Mouse (Mus musculus) skeletal muscle tissue, adult 2 months (tissue): Measurements from ENCODE around the gene Eif4h.

ENCODE experiments used
- DNase-seq: peaks from one replicate; pipeline ENCODE4 v3.0.0-alpha.2; 2012; ENCODE audit warnings: low read depth, low spot score

Gene Eif4h

GRCm38 (mm10) chr5:134609916-134610643, 29.2 kb downstream of the Eif4h start:
- DNase-seq: no peak

GRCm38 (mm10) chr5:134607121-134607520, 32.2 kb downstream of the Eif4h start:
- DNase-seq: peak; percentile 30

- no peak for DNase-seq
Measured at GRCm38 (mm10) chr5:134606314-134606713, 33.0 kb downstream of the Eif4h start.

- no peak for DNase-seq
Measured at GRCm38 (mm10) chr5:134604376-134604775, 34.9 kb downstream of the Eif4h start.

- DNase-seq: no peak
Measured at GRCm38 (mm10) chr5:134597711-134598110, 41.6 kb downstream of the Eif4h start.

GRCm38 (mm10) chr5:134593093-134593492, 46.2 kb downstream of the Eif4h start:
- DNase-seq: no peak

- no peak for DNase-seq
Measured at GRCm38 (mm10) chr5:134592026-134592581, 47.2 kb downstream of the Eif4h start.

- no peak for DNase-seq
Measured at GRCm38 (mm10) chr5:134589900-134590299, 49.4 kb downstream of the Eif4h start.

- no peak for DNase-seq
Measured at GRCm38 (mm10) chr5:134584798-134585197, 54.5 kb downstream of the Eif4h start.

- DNase-seq: no peak
Measured at GRCm38 (mm10) chr5:134583884-134584213, 55.4 kb downstream of the Eif4h start.

GRCm38 (mm10) chr5:134583006-134583883, 56.0 kb downstream of the Eif4h start:
- DNase-seq: no peak

GRCm38 (mm10) chr5:134582221-134582907, 56.9 kb downstream of the Eif4h start:
- DNase-seq: peak; percentile 97

- no peak for DNase-seq
Measured at GRCm38 (mm10) chr5:134581146-134581545, 58.1 kb downstream of the Eif4h start, which contains the start of gene Rfc2. Rfc2 (plus strand) TSS chr5:134581366.

- DNase-seq: no peak
Measured at GRCm38 (mm10) chr5:134579135-134579534, 60.2 kb downstream of the Eif4h start.

- no peak for DNase-seq
Measured at GRCm38 (mm10) chr5:134577534-134577933, 61.8 kb downstream of the Eif4h start.

- no peak for DNase-seq
Measured at GRCm38 (mm10) chr5:134576517-134577220, 62.6 kb downstream of the Eif4h start.

- no peak for DNase-seq
Measured at GRCm38 (mm10) chr5:134575833-134576232, 63.5 kb downstream of the Eif4h start.

- DNase-seq: no peak
Measured at GRCm38 (mm10) chr5:134572508-134573214, 66.6 kb downstream of the Eif4h start.

GRCm38 (mm10) chr5:134571730-134572507, 67.4 kb downstream of the Eif4h start:
- no peak for DNase-seq
